In genomic region chr11:83815628-83816027, GRCm38 (mm10) we compare ENCODE assay signal across 8 mouse cellular contexts. TPM values are rescaled to one million over a fixed set of nuclear protein-coding genes. Genes with fewer than 3 reads are reported as not detected.
DNase-seq lines count a peak whose midpoint lies in the region; ATAC-seq and TF ChIP-seq lines count a peak whose summit lies in the region.

No protein-coding gene starts in this region.

- H3K9me3 ChIP-seq in intestine, postnatal 0 days (ENCODE audit: control insufficient read depth) = no peaks in the 10 kb centered on the region
- no peaks in the 10 kb centered on the region for H3K9me3 ChIP-seq in intestine, embryonic 15.5 days

- H3K36me3 ChIP-seq in intestine, postnatal 0 days (ENCODE audit: control insufficient read depth, insufficient read depth) = no peaks in the 10 kb centered on the region
- H3K36me3 ChIP-seq in intestine, embryonic 15.5 days = no peaks in the 10 kb centered on the region

- 7% methylated on average over 9 of the region's 9 CpGs for WGBS in intestine, postnatal 0 days
- 9% methylated on average over 9 of the region's 9 CpGs for WGBS in intestine, embryonic 15.5 days

- H3K4me1 ChIP-seq in intestine, postnatal 0 days (replicated peaks; ENCODE audit: control insufficient read depth, insufficient read depth, low read length) = peaks cover 4% of the 10 kb centered on the region; the same call in 1 of the 2 replicates
- 0 out of 2 replicates have a peak, but pooled peaks cover 3% of the 10 kb centered on the region for H3K4me1 ChIP-seq in intestine, embryonic 15.5 days (replicated peaks)

- no peak overlapping the region for H3K4me3 ChIP-seq in intestine, postnatal 0 days (ENCODE audit: low read depth, low read length)
- H3K4me3 ChIP-seq in intestine, embryonic 15.5 days (replicated peaks) = no peak overlapping the region

- H3K27me3 ChIP-seq in intestine, postnatal 0 days (replicated peaks; ENCODE audit: control insufficient read depth, insufficient read depth, low read length) = no peaks in the 10 kb centered on the region
- no peaks in the 10 kb centered on the region for H3K27me3 ChIP-seq in intestine, embryonic 15.5 days (replicated peaks)

- H3K4me2 ChIP-seq in intestine, postnatal 0 days (replicated peaks; ENCODE audit: low read depth) = no peak overlapping the region
- no peak overlapping the region for H3K4me2 ChIP-seq in intestine, embryonic 15.5 days (replicated peaks)

- peak; percentile 80 for TF ChIP-seq CTCF in intestine, postnatal 0 days (IDR thresholded peaks at IDR 0.05; ENCODE audit: low read depth)

- ATAC-seq in intestine, postnatal 0 days = no peak
- ATAC-seq in intestine, embryonic 15.5 days = no peak

- no peak overlapping the region for H3K27ac ChIP-seq in intestine, postnatal 0 days (ENCODE audit: low read depth, low read length)
- H3K27ac ChIP-seq in intestine, embryonic 15.5 days = no peak overlapping the region

- DNase-seq in MEL-GATA-1-ER (ENCODE audit: extremely low read depth, low read depth) = peak; percentile 32
- peak; percentile 6 for DNase-seq in cerebellum, adult 11-12 months
- DNase-seq in gastrocnemius, postnatal 10 days = peak; percentile 57
- DNase-seq in layer of hippocampus, postnatal 14 days (ENCODE audit: low spot score in 2 of 2) = peak; percentile 40 to 62
- DNase-seq in mesoderm, embryonic 11.5 days (ENCODE audit: low read depth, low spot score) = peak; percentile 79
- DNase-seq in thymus, postnatal 25 days = peak; percentile 25

- H3K9ac ChIP-seq in intestine, postnatal 0 days (ENCODE audit: low read depth, low read length) = no peak overlapping the region
- H3K9ac ChIP-seq in intestine, embryonic 15.5 days = no peak overlapping the region

RNA-seq across cellular contexts. Expression of gene Hnf1b, which starts 34.2 kb away (rescaled TPM):
- 12.0 and 13.2 TPM in 2 replicates for polyA plus RNA-seq in intestine, postnatal 0 days (2015; fragmentation: Nextera tagmentation; extraction: Ambion mirVana)
- 9.3 and 11.2 TPM in 2 replicates for polyA plus RNA-seq in intestine, embryonic 15.5 days (2015; fragmentation: Nextera tagmentation; extraction: Ambion mirVana)
- total RNA-seq in gastrocnemius, postnatal 10 days (2021) = not detected
- total RNA-seq in layer of hippocampus, postnatal 14 days (2021) = under 1 TPM; 0.23 to 0.31 TPM

Comparison
In these comparisons a context has a peak if more than half of its experiments do, and no peak if none do; other contexts are left out.
1. DNase-seq: peak in every context shown above with its lines; median percentile 79 in mesoderm, embryonic 11.5 days; 57 in gastrocnemius, postnatal 10 days; 51 in layer of hippocampus, postnatal 14 days; 32 in MEL-GATA-1-ER; 25 in thymus, postnatal 25 days; 6 in cerebellum, adult 11-12 months.